ENCODE assay signal across 9 mouse cellular contexts in genomic region chr19:45207662-45208437, GRCm38 (mm10). TPM values are rescaled to one million over a fixed set of nuclear protein-coding genes. Genes with fewer than 3 reads are reported as not detected.
DNase-seq lines count a peak whose midpoint lies in the region; ATAC-seq lines count a peak whose summit lies in the region.
"Had no signal": no experiment of that assay in that cellular context is flagged by ENCODE, and none has a peak within 500 bp of the region (broad histone marks: within the 10 kb centered on the region; RNA-seq: fewer than 3 reads in every experiment).

No protein-coding gene starts in this region.

- intact Hi-C loops in gastrocnemius, postnatal 36 days (cut with DNase I), result no loop called here

- WGBS in hindbrain, embryonic 15.5 days, result 40% methylated on average over 19 of the region's 19 CpGs

- peak; percentile 90 for ATAC-seq in common myeloid progenitor, adult 5-6 weeks (replicated peaks; ENCODE audit: low read depth, poor library complexity, severe bottlenecking)
- no peak for ATAC-seq in hindbrain, embryonic 15.5 days (ENCODE audit: low FRiP score, low read depth)
- peak; percentile 49 for ATAC-seq in megakaryocyte, adult 5-6 weeks (ENCODE audit: poor library complexity, severe bottlenecking)
- ATAC-seq in erythroid progenitor cell, adult 5-6 weeks (replicated peaks; ENCODE audit: low FRiP score, poor library complexity, severe bottlenecking), result no peak

- no peaks in the 10 kb centered on the region for H3K36me3 ChIP-seq in hindbrain, embryonic 15.5 days

- no peaks in the 10 kb centered on the region for H3K4me1 ChIP-seq in hindbrain, embryonic 15.5 days (replicated peaks)

- H3K4me2 ChIP-seq in hindbrain, embryonic 15.5 days, result peak overlapping the region; percentile 30

- H3K27ac ChIP-seq in hindbrain, embryonic 15.5 days (replicated peaks), result no peak overlapping the region

- H3K4me3 ChIP-seq in hindbrain, embryonic 15.5 days, result 0 out of 2 replicates have a peak overlapping the region, but pooled peaks have one; percentile 13

- H3K9me3 ChIP-seq in hindbrain, embryonic 15.5 days, result no peaks in the 10 kb centered on the region

- H3K27me3 ChIP-seq in hindbrain, embryonic 15.5 days, result peaks cover 26% of the 10 kb centered on the region

- no peak overlapping the region for H3K9ac ChIP-seq in hindbrain, embryonic 15.5 days

- DNase-seq in gastrocnemius, postnatal 10 days, result peak; percentile 41
- DNase-seq in gastrocnemius, postnatal 36 days, result no peak
- no peak for DNase-seq in layer of hippocampus, adult 8-10 months (ENCODE audit: low spot score in 2 of 2)
- DNase-seq in right cerebral cortex, postnatal 25 days, result no peak

RNA-seq across cellular contexts. Expression of gene Lbx1, which starts 27.8 kb away (rescaled TPM):
- total RNA-seq in gastrocnemius, postnatal 10 days (2021), result 10 to 100 TPM; 35.2 to 36.1 TPM
- total RNA-seq in gastrocnemius, postnatal 36 days (2021), result 10 to 100 TPM; 48.9 to 50.8 TPM
- not detected in 2 replicates for total RNA-seq in common myeloid progenitor, adult 5-6 weeks (2017)
- 9.9 and 12.2 TPM in 2 replicates for polyA plus RNA-seq in hindbrain, embryonic 15.5 days (2015; fragmentation: Nextera tagmentation; extraction: Ambion mirVana)
- total RNA-seq in megakaryocyte, adult 5-6 weeks (2015), result not detected in 2 replicates
- not detected in 2 replicates for total RNA-seq in megakaryocyte, adult 5-6 weeks (2017)
- not detected in 2 replicates for total RNA-seq in erythroid progenitor cell, adult 5-6 weeks (2015; ENCODE audit: low replicate concordance)
- total RNA-seq in erythroid progenitor cell, adult 5-6 weeks (2017; ENCODE audit: low replicate concordance), result not detected in 2 replicates
- total RNA-seq in layer of hippocampus, adult 8-10 months (2022), result not detected
- total RNA-seq: CH12.LX had no signal

RNA-seq across cellular contexts. Expression of gene Tlx1, which starts 57.4 kb away (rescaled TPM):
- under 1 TPM in 1 of 2 experiments, not detected in 1; 0.18 TPM for total RNA-seq in gastrocnemius, postnatal 10 days (2021)
- not detected for total RNA-seq in gastrocnemius, postnatal 36 days (2021)
- total RNA-seq in common myeloid progenitor, adult 5-6 weeks (2017), result not detected in 2 replicates
- 0.88 and 1.8 TPM in 2 replicates for polyA plus RNA-seq in hindbrain, embryonic 15.5 days (2015; fragmentation: Nextera tagmentation; extraction: Ambion mirVana)
- total RNA-seq in megakaryocyte, adult 5-6 weeks (2015), result not detected in 2 replicates
- not detected in 2 replicates for total RNA-seq in megakaryocyte, adult 5-6 weeks (2017)
- total RNA-seq in erythroid progenitor cell, adult 5-6 weeks (2015; ENCODE audit: low replicate concordance), result not detected in 2 replicates
- not detected in 2 replicates for total RNA-seq in erythroid progenitor cell, adult 5-6 weeks (2017; ENCODE audit: low replicate concordance)
- not detected for total RNA-seq in layer of hippocampus, adult 8-10 months (2022)
- total RNA-seq: CH12.LX had no signal

Comparison
In these comparisons a context has a peak if more than half of its experiments do, and no peak if none do; other contexts are left out.
1. ATAC-seq: peak in common myeloid progenitor, adult 5-6 weeks (single experiment) and megakaryocyte, adult 5-6 weeks (single experiment); none in hindbrain, embryonic 15.5 days (single experiment) and erythroid progenitor cell, adult 5-6 weeks (single experiment).
2. RNA of gene Lbx1, which starts 27.8 kb away (total RNA-seq): 48.9 to 50.8 TPM in gastrocnemius, postnatal 36 days and 35.2 to 36.1 TPM in gastrocnemius, postnatal 10 days; not detected in common myeloid progenitor, adult 5-6 weeks, not detected in megakaryocyte, adult 5-6 weeks, not detected in erythroid progenitor cell, adult 5-6 weeks and not detected in layer of hippocampus, adult 8-10 months; every median in the first group is over 10 times any median in the second.